Mouse (Mus musculus): ENCODE data around the gene Camk2d. TPM values are rescaled to one million over a fixed set of nuclear protein-coding genes. Genes with fewer than 3 reads are reported as not detected.

Gene Camk2d
- total RNA-seq, 2 experiments from 2014 or later: 208 to 210 TPM

DNA sequence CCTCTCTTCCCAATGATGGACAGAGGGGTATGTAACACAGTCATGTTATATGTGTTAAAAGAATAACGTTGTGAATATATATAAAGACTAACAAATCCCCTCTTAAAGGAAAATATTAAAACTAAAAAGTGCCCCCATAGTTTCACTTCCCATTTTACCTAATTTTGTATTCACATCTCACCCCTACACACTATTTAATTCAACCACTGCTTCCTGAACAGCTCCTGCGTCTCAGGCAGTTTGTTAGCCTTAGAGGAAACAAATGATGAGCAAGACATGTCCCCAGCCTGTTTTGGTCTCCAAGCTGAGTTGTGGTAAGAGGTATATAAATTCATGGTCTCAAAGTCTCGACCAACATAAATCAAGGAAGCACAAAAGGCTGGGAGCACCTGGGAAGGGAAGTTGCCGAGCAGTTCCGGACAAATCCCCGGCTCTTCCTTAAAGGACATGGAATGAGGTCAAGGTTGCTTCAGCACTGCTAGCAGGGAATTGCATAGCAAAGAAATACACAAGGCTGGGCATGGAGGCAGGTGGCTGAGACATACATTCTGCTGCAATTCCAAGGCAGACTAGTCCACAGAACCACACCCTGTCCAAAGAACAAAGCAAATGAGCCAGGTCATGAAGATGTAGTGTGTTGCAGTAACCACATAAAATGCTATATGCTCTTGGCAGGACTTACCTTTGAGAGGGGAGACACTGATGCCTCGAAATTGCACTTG lies 155.4 kb downstream of the Camk2d start:
- no peak for DNase-seq

DNA sequence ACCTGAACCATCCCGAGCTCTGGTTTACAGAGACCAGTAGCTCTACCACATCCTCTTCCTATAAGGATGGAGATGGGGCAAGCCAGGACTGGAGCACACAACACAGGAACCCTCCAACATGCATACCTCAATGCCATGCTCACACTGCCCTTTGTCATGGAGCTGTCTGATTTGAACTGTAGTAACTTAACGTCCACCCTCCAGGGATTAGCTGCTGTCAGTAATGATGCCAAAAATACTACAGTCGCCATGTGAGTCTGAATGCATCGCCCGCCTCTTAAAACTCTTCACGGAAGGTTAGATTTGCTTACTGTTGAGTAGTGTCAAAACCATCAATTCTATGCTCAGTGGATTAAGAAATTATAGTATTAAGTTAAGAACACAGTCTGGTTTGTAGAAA lies 156.9 kb downstream of the Camk2d start:
- DNase-seq: no peak

DNA sequence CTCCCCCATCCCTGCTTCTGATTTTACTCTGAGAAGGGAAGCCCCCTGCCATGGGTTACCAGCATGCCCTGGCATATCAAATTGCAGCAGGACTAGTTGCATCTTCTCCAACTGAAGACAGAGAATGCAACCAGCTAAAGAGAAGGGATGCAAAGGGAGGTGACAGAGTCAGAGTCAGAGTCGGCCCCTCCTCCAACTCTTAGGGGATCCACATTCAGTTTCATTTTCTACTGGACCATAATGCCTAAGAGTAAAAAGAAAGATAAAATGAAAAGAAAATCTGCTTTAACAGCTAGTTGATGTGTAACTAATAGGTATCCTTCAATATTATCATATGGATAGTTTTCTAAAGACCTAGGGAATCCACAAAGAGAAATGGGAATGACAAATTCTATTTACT lies 162.3 kb downstream of the Camk2d start:
- DNase-seq: no peak

DNA sequence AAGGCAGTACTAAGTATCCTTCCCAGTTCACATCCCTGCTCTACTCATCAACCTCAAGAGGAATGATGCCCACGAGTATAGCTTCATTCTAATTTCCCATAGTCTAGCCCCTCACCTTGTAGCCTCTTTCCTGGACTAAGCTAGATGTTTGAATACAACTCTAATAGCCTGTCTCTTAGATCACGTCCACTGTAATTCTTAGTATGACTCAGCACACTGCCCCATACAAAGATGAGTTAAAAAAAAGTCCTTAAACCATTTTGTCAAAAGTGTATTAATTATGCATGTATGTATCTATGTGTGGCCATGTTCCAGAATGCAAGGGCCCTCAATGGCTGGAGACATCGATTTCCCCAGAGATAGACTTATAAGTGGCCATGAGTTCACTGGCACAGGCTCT lies 164.5 kb downstream of the Camk2d start:
- no peak for DNase-seq

DNA sequence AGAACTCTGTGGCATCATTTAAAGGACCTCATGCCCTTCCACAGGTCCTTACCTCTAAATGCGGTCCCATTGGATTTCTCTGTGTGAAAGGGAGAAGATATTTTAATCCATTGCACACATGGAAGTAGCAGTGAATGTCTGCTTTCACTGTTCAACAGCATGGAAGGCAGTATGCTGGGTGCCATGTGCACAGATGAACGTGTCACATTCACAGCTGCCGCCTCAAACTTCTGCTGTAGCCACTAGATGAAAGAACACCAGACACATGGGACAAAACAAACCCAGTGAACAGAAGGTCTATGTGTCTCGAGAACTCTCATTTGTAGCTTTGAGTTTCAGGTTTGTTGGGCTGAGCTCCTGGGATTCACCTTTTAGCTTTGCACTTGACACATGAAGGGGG lies 168.6 kb downstream of the Camk2d start:
- no peak for DNase-seq

DNA sequence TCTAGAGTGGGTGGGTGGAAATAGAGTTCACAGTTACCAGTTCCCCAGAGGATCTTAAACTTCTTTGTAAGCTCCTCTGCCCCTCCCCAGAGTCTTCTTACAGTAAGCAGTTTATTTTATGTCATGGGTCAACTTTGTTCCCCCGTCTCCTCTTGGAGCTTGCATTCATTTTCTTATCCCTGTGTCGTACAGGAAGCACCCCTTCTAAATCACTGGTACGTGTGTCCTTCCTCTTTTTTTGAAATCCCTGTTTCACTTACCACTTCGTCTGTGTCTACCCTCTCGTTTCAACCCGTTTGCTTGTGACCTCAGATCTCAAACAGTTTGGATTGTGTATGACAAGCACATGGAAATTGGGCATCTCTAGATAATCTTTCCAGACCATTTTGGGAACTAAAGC lies 174.0 kb downstream of the Camk2d start:
- DNase-seq: no peak

DNA sequence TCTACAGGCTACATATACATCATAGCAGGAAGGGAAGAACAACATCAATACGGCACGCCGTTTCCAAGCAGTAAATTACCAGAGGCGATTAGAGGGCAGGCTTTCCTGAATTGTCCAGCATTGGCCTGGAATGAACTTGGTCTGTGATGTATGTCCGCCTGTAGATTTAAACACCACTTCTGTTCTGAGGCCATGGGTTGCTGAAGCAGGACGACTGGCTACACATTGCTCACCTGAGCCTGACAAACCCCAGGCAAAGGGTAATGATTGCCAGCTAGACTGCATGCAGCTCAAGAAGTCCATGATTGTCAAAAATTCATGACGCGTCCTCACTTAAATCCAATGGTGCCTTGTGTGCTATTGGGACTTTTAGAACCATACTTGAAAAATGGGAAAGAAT lies 174.9 kb downstream of the Camk2d start:
- no peak for DNase-seq

DNA sequence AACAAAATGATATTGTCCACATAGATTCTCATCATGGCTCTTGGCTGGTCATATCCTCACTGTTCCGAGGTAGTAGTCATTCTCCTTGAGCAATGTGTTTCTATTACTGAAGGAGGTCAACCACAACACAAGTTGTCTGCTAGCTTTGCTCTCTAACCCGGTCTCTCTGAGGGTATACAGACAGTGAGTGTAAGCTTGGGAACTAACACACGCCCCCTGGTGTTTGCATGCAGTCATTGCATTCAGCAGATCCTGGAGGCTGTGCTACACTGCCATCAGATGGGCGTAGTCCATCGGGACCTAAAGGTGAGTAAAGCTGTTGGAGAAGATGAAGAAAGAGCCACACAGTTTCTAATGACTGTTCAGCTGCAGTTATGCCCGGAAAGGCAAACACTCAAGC lies 175.4 kb downstream of the Camk2d start:
- DNase-seq: peak; percentile 83

DNA sequence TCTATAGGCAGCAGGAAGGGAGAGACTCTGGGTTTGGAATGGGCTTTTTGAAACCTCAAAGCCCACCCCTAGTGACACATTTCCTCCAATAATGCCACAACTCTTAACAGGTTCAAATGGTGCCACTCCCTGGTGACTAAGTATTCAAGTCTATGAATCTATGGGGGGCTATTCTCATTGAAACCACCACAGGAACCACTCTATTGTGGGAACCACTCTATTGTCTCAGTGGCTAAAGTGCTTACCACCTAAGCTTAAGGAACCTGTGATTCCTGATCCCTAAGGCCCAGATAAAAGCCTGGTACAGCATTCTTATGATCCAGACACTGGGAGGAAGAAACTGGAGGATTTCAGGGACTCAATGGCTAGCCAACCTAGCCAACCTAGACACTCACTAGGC lies 179.9 kb downstream of the Camk2d start:
- no peak for DNase-seq

DNA sequence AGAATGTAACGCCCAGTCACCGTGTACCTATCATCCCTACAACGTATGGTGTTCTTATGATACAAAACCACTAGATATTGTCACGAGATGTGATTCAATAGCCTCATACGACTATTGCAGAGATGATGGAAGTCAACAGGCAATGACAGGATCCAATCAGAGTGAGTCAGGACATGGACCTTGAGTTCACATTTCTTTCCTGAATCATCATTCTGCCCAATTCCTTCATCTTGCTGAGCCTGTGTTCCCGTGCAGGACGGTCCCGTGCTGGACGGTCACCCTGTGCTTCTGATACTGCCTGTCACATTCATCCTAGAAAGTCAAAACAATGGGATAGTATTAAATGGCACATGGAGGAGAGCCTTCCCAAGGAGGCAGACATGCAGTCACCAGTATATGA lies 181.0 kb downstream of the Camk2d start:
- DNase-seq: no peak

DNA sequence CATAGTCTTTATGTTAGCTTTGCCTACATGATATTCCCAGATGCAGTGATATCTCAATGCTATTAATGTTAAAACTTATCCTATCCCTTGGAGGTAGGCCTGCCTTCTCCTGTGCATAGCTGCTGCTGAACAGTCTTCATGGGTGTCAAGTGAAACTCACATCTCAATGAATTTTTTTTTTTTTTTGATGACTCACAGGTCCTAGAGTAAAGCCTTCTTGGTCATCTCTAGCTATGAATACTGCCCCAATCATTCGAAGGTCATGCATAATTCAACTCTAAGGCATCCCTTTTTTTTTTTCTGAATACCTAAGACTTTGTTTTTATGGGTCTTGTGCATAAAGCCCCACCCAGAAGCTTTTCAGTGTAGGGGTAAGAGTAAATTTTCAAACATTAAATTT lies 181.8 kb downstream of the Camk2d start:
- no peak for DNase-seq

DNA sequence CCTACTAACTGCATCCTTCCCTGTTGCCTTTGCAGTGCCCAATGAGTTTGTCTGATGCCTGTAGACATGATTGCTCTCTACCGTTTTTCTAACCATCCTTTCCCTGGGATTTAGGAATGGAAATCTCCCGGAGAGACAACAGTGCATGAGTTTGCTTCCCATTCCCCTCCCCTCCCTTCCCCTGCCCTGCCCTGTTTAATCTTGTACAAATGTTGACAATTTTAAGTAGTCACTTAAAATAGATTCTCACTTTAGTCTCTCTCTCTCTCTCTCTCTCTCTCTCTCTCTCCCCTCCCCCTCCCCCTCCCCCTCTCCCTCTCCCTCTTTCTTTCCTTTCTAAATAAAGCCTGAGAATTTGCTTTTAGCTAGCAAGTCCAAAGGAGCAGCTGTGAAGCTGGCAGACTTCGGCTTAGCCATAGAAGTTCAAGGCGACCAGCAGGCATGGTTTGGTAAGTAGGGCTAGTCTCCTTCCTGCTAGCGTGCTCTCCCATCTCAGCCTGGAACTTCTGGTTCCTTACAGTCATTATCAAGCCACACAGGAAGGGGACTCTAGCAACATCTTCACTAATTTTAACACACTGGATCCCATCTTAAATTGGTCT lies 184.0 kb downstream of the Camk2d start:
- DNase-seq: peak; percentile 21

DNA sequence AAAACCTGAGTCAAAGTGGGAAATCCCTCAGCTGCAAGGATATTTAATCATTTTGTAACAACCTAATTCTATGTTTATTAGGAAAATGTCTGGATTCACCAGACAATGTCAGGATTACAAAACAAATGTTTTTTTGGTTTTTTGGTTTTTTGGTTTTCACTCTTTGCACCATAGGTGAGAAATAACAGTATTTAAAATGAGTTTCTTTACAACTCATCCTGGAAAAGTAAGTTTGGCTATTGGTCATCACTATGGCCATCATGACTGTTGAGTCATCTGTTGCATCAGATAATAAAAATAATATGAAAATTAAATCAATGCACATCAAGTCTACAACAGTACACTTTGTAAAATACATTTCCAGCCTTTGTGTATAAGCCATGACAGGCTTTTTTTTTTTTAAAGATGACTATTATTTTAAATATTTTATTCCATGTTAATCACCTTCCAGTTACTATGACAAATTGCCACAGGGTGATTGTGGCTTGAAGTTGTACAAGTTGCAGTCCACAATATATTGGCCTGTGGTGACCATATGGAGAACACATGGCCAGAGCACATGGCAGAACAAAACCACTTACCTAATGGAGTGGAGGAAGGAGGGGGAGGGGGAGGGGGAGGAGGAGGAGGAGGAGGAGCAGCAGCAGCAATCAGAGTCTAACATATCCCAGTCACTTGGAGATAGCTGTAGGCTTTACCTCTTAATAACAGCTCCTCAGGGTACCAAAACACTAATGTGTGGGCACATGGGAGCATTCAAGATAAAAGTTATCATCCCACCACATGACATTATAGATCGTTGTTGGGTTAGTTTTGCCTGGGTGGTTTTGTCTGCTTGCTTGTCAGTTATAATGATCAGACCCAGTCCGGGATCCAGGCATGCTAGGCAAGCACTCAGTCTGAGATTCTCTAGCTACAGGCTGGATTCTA lies 197.2 kb downstream of the Camk2d start:
- no peak for DNase-seq

DNA sequence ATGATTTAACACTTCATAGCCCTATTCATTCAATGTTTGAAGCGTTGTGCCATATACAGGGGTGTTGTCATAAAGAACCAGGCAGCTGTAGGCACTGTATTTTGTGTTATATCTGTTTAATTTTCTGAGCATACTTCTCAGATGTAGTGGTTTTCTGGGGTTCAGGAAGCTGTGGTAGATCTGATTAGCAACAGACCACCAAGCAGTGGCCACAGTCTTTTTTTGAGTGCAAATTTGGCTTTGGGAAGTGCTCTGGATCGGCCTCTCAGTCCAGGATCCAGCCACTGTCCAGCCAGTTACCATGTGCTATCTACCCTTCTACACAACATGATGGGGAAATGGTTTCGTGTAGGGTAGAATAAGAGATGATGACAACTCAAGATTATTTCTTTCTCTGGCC lies 199.8 kb downstream of the Camk2d start:
- no peak for DNase-seq

DNA sequence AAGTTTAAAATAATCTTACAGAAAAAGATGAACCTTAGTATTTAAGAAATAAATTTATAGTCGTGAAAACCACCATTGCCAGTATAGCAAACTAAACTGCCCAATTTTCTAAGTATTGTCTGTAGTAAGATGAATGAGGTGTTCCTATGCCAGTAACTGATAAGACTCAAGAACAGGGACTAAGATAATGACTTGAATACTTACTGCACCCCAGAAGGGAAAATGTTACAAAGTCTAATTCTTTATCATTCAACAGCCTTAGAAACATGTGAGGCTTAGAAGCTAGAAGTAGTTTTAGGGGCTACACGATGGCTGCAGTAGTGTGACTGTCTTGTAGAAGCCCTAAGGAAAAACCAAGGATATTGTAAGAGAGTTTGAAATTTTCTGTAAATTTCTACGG lies 200.9 kb downstream of the Camk2d start:
- no peak for DNase-seq

DNA sequence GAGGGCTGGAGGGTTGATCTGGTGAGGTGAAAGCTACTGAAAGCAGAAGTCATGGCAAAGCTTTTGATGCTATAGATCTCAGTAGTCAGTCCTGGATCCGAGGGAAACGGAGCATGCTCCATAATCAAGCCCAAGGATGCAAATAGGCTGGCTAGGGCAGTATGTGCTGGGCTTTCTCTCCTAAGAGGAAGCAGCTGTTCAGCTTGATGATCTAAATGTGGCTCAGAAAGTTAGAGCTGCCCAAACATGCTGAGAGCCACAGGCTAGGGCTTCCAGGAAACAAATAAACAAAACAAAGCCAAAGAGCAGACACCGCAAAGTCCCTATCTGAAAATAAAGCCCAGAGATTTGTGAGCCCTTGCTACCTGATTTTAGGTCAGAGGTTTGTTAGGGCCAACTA lies 201.7 kb downstream of the Camk2d start:
- DNase-seq: no peak

DNA sequence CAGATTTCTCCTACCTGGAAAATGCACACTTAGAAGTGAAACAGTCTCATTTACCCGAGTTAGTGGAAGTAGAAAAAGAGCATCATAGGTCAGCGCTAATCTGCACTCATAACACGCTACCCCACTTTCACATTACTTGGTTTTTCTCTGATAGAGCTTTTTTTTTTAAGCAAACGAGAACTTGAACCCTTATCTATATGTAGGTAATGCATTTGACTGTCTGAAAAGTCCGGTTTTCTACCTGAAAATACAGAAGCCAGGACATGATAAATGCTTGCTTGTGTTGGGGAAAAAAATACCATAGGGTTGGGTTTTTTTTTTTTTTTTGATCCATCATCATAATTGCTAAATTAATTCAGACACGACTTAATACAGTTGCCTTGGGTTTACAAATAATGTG lies 206.9 kb downstream of the Camk2d start:
- no peak for DNase-seq

DNA sequence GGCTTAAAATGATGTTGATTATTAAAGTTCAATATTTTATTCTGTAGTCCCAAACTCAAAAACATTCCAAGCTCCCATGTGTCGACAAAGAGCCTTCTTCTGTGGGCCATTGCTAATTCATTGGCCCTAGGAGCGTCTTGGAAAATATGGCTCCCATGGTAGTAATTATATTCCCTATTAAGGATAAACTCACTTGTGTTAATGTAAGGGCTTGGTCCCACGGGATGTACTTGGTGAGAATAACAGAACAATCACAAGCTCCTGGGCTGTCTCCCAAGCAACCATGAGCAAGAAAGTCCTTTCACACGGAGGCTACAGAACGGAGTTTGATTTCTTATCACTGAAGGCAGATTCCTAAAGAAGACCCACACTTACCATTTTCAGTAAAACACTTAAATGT lies 208.9 kb downstream of the Camk2d start:
- no peak for DNase-seq

DNA sequence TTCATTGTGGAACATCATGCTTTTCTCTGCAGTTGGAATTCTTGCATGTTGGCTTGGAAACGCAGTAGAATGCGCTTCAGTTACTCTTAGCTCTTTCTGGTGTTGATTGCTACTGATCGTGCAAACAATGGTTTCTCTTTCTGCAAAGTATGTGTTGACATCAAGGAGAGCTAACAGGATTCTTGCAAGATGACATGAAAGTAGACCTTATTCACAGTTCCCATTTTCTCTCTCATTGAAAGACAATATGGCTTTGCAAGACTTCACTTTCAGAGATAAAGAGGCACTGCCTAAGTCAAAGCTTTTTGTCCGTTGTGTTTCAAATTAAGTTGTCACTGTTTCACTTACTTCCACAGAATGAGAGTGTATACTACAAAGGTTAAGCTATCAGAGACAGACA lies 210.0 kb downstream of the Camk2d start:
- DNase-seq: no peak

DNA sequence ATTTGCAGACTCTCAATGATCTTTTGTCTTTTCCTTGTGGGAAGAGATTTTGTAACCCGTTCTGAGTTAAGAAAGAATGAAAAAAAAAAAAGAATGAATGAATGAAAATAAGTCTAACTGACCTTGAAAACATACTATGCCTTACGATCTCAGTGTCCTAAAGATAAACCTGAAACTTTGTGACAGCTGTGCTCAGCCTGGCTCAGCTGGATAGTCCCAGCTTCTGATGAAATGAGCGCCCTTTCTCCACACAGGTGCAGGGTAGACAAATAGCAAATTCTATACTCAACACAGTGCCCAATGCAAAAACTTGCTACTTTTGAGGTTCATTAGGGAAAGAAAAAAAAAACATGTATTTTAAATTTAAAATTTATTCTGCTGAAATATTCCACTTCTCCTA lies 213.8 kb downstream of the Camk2d start:
- DNase-seq: no peak

DNA sequence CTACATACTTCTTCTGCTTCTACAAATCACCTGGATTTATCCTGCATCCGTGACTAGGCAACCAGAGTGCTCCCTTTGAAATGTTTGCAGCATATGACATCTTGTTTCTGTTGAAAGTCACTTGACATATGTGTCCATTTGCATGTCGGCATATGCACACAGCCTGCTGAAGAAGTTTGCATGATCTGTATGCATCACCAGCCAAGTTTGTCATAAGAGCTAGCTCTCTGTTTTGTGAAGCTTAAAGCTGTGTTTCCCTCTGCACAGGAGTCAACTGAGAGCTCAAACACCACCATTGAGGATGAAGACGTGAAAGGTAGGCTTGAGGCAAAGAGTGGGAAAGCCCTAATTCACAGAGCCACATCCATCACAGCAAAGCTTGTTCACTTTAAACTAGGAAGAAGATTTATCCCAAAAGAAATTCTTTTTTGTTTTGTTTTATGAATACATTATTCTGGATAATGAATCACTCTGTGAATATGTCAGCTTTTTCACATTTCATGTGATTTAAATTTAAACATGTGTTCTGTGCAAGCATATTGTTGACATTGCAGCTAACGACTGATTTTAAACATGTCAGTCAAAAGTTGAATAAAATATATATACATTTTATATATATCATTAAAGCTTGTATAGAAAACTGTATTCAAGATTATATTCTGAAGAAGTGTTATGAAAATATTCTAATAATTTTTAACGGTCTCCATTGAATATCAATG lies 214.4 kb downstream of the Camk2d start:
- no peak for DNase-seq

DNA sequence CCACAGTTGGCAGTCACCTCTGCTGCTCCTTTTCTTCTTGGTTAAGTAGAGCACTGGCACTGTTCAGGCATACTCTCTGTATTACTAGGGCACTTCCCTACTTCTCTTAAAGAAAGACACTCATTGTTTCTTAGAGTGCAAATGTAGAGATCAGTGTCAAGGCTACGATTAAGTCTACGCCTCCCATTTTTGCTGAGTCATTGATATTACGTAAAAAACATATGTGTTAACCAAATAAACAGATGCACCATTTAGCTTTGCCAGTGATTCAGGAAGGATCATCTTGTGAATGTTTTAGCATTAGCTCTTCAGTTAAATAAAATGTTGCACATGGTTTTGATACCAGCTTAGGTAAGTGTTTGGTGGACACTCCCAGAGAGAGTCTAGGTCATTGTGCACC lies 215.5 kb downstream of the Camk2d start:
- DNase-seq: no peak

DNA sequence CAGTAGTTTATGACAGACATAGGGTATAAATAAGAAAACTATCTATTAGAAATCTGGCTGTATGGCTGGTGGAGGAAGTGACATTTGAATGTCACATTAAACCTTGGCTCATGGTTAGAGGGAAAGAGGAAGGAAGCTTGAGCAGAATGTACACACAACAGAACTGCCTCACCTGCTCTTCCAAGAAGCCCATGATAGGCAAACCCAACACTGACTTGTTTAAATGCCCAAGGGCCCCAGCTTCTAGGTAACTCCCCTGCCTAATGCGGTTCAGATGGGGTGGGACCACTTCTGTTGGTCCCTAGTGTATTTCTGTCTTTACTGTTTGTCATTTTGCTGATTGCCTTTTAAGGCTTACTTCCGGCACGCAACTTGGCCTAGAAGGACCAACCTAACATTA lies 226.3 kb downstream of the Camk2d start:
- DNase-seq: no peak
